Mouse (Mus musculus) bone marrow macrophage, adult 2 months (primary cell): Measurements from ENCODE around the gene Zfp326.
"Not testable (repeated sequence)": the region's sequence is repeated elsewhere in the genome, so short reads cannot be mapped to it uniquely, and the experiment has no call there.

ENCODE experiments used
- CTCF ChIP-seq: IDR thresholded peaks from 2 replicates; pipeline ENCODE4 v1.5.1; 2012; ENCODE audit warnings: low read depth, mild to moderate bottlenecking, low read length, moderate library complexity
- POLR2A ChIP-seq: IDR thresholded peaks from 2 replicates; pipeline ENCODE4 v1.6.1; 2012; ENCODE audit warnings: mild to moderate bottlenecking, low read depth, low read length, borderline replicate concordance

GRCm38 (mm10) chr5:105865110-105865628, 11.2 kb upstream of the Zfp326 start:
- not testable (repeated sequence) for TF ChIP-seq CTCF, POLR2A
